Mouse (Mus musculus) liver, adult 2 months (tissue): ENCODE results near the gene Defb21.

Source experiments
- CTCF ChIP-seq: fragments of 200-500 bp; IDR thresholded peaks from 2 replicates; pipeline ENCODE4 v1.5.1; 2011; ENCODE audit warnings: low read depth, low read length, control low read depth
- POLR2A ChIP-seq: fragments of 200-500 bp; IDR thresholded peaks from 2 replicates; pipeline ENCODE4 v1.6.1; 2011; ENCODE audit warnings: low read length, control low read depth; ENCODE audit not compliant: insufficient read depth; ENCODE audit errors: extremely low read depth

DNA sequence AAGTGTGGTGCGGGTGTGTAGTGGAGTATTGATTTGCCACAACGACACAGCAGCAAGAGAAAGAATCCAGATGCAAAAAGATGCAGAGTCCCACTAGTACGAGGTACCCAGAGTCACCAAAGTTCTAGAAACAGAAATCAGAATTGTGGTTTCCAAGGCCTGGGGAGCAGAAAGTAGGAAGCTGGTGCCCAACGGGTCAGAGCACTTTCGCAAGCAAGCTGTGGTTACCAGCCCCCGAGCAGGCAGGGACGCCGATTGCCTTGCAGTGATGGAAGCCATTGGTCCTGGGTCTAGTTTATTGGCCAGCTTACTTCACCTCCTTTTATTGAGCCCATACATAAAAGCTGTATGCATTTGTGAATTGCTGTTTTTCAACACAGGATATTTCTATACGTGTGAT is 30.6 kb upstream of the Defb21 start:
- no peak for TF ChIP-seq CTCF
- no peak for TF ChIP-seq POLR2A
